Mouse (Mus musculus) intestine, embryonic 15.5 days (tissue): ENCODE measurements around the gene Agps. TPM values are rescaled to one million over a fixed set of nuclear protein-coding genes. Genes with fewer than 3 reads are reported as not detected.

Experiments used
- ATAC-seq: fragments of 200-750 bp; cut with Nextera tagmentation; 2 replicates; pipeline ENCODE4 v1.8.0; 2017; ENCODE audit warnings: moderate TSS enrichment, moderate library complexity
- H3K27ac ChIP-seq: fragments of 300-500 bp; sonication (generic); 2 replicates; pipeline ENCODE4 v1.5.1; 2015; ENCODE audit warnings: mild to moderate bottlenecking, inconsistent platforms
- H3K27me3 ChIP-seq: fragments of 300-500 bp; sonication (generic); replicated peaks from 2 replicates; pipeline ENCODE4 v1.6.1; 2015; ENCODE audit warnings: inconsistent platforms
- H3K36me3 ChIP-seq: fragments of 300-500 bp; sonication (generic); 2 replicates; pipeline ENCODE4 v1.6.1; 2015; ENCODE audit warnings: inconsistent platforms
- H3K4me1 ChIP-seq: fragments of 300-500 bp; sonication (generic); replicated peaks from 2 replicates; pipeline ENCODE4 v1.6.1; 2015; ENCODE audit warnings: inconsistent platforms
- H3K4me2 ChIP-seq: fragments of 300-500 bp; sonication (generic); replicated peaks from 2 replicates; pipeline ENCODE4 v1.6.1; 2015; ENCODE audit warnings: mild to moderate bottlenecking, inconsistent platforms
- H3K4me3 ChIP-seq: fragments of 300-500 bp; sonication (generic); replicated peaks from 2 replicates; pipeline ENCODE4 v1.5.1; 2015; ENCODE audit warnings: inconsistent platforms
- H3K9ac ChIP-seq: fragments of 300-500 bp; sonication (generic); 2 replicates; pipeline ENCODE4 v1.6.1; 2015; ENCODE audit warnings: inconsistent platforms
- H3K9me3 ChIP-seq: fragments of 300-500 bp; sonication (generic); 2 replicates; pipeline ENCODE4 v1.6.1; 2016; ENCODE audit warnings: inconsistent platforms
- WGBS: fragments of 180-500 bp; shearing (Covaris S2); methylation state at CpG from one replicate; pipeline ENCODE4 v1.1.7; 2015; 5-methylcytosine and 5-hydroxymethylcytosine counted together
- polyA plus RNA-seq: library from polyadenylated mRNA; unstranded; fragments of >200 nt; fragmentation: Nextera tagmentation; extraction: Ambion mirVana; gene quantifications from 2 replicates; pipeline ENCODE4 v1.2.1, GENCODE M21; 2015

Agps gene
- 29.3 and 32.9 TPM in 2 replicates for polyA plus RNA-seq

- no peaks in the 10 kb centered on the region for H3K9me3 ChIP-seq
- ATAC-seq, result peak; percentile 97
- peaks cover 19% of the 10 kb centered on the region; the same call in 1 of the 2 replicates for H3K4me1 ChIP-seq
- peak within 1 kb of the TSS; percentile 88 for H3K4me3 ChIP-seq
- H3K36me3 ChIP-seq, result no peaks in the 10 kb centered on the region
- no peaks in the 10 kb centered on the region for H3K27me3 ChIP-seq
- peak within 1 kb of the TSS; percentile 87 for H3K9ac ChIP-seq
- under 1% methylated on average over 64 of the region's 86 CpGs for WGBS
- H3K27ac ChIP-seq, result peak within 1 kb of the TSS; percentile 86
- peak within 1 kb of the TSS; percentile 78 for H3K4me2 ChIP-seq
Measured at GRCm38 (mm10) chr2:75831881-75832633, at the start of gene Agps. Gene Agps, plus strand, starts transcription at chr2:75832177.

- Histone ChIP-seq H3K9me3 (no peaks in the 10 kb centered on the region), H3K27me3 (no peaks in the 10 kb centered on the region), H3K4me3 (no peak overlapping the region), H3K4me1 (0 out of 2 replicates have a peak, but pooled peaks cover 2% of the 10 kb centered on the region), H3K9ac (no peak overlapping the region), H3K4me2 (no peak overlapping the region), H3K36me3 (no peaks in the 10 kb centered on the region), H3K27ac (no peak overlapping the region)
- no peak for ATAC-seq
- 21% methylated on average over 6 of the region's 6 CpGs for WGBS
Measured at GRCm38 (mm10) chr2:75786075-75786474, 45.9 kb upstream of the Agps start.

GRCm38 (mm10) chr2:75788511-75788910 is 43.5 kb upstream of the Agps start:
- no peak overlapping the region for H3K4me2 ChIP-seq
- H3K9ac ChIP-seq, result no peak overlapping the region
- WGBS, result 71% methylated on average over 3 of the region's 3 CpGs
- H3K4me1 ChIP-seq, result no peaks in the 10 kb centered on the region
- no peak overlapping the region for H3K27ac ChIP-seq
- no peaks in the 10 kb centered on the region for H3K27me3 ChIP-seq
- no peaks in the 10 kb centered on the region for H3K36me3 ChIP-seq
- no peak overlapping the region for H3K4me3 ChIP-seq
- H3K9me3 ChIP-seq, result no peaks in the 10 kb centered on the region
- no peak for ATAC-seq

- 42% methylated on average over 14 of the region's 14 CpGs for WGBS
- H3K9ac ChIP-seq, result no peak overlapping the region
- no peaks in the 10 kb centered on the region for H3K36me3 ChIP-seq
- no peak overlapping the region for H3K4me2 ChIP-seq
- H3K27ac ChIP-seq, result no peak overlapping the region
- H3K4me1 ChIP-seq, result no peaks in the 10 kb centered on the region
- no peak overlapping the region for H3K4me3 ChIP-seq
- H3K27me3 ChIP-seq, result no peaks in the 10 kb centered on the region
- no peaks in the 10 kb centered on the region for H3K9me3 ChIP-seq
- ATAC-seq, result no peak
Measured at GRCm38 (mm10) chr2:75789959-75790523, 41.9 kb upstream of the Agps start.

- no peaks in the 10 kb centered on the region for H3K27me3 ChIP-seq
- H3K4me3 ChIP-seq, result no peak overlapping the region
- H3K9ac ChIP-seq, result no peak overlapping the region
- H3K36me3 ChIP-seq, result no peaks in the 10 kb centered on the region
- H3K4me2 ChIP-seq, result no peak overlapping the region
- H3K27ac ChIP-seq, result no peak overlapping the region
- H3K9me3 ChIP-seq, result no peaks in the 10 kb centered on the region
- WGBS, result 79% methylated on average over 18 of the region's 18 CpGs
- no peak for ATAC-seq
- H3K4me1 ChIP-seq, result no peaks in the 10 kb centered on the region
Measured at GRCm38 (mm10) chr2:75791561-75792308, 40.2 kb upstream of the Agps start.

GRCm38 (mm10) chr2:75792377-75793203 is 39.4 kb upstream of the Agps start:
- WGBS, result 56% methylated on average over 12 of the region's 12 CpGs
- Histone ChIP-seq H3K36me3 (no peaks in the 10 kb centered on the region), H3K4me3 (no peak overlapping the region), H3K9ac (no peak overlapping the region), H3K27ac (no peak overlapping the region), H3K9me3 (no peaks in the 10 kb centered on the region), H3K27me3 (no peaks in the 10 kb centered on the region), H3K4me2 (no peak overlapping the region), H3K4me1 (no peaks in the 10 kb centered on the region)
- ATAC-seq, result peak; percentile 47; the same call in 1 of the 2 replicates

- H3K4me1 ChIP-seq, result no peaks in the 10 kb centered on the region
- 76% methylated on average over 2 of the region's 2 CpGs for WGBS
- H3K4me3 ChIP-seq, result no peak overlapping the region
- H3K27me3 ChIP-seq, result no peaks in the 10 kb centered on the region
- H3K9me3 ChIP-seq, result no peaks in the 10 kb centered on the region
- H3K36me3 ChIP-seq, result no peaks in the 10 kb centered on the region
- no peak for ATAC-seq
- H3K27ac ChIP-seq, result no peak overlapping the region
- H3K4me2 ChIP-seq, result no peak overlapping the region
- H3K9ac ChIP-seq, result no peak overlapping the region
Measured at GRCm38 (mm10) chr2:75796181-75796580, 35.8 kb upstream of the Agps start.

GRCm38 (mm10) chr2:75798434-75798970 is 33.5 kb upstream of the Agps start:
- H3K9ac ChIP-seq, result no peak overlapping the region
- no peak for ATAC-seq
- H3K27ac ChIP-seq, result no peak overlapping the region
- no peak overlapping the region for H3K4me3 ChIP-seq
- H3K9me3 ChIP-seq, result no peaks in the 10 kb centered on the region
- no peaks in the 10 kb centered on the region for H3K4me1 ChIP-seq
- no peaks in the 10 kb centered on the region for H3K36me3 ChIP-seq
- no peaks in the 10 kb centered on the region for H3K27me3 ChIP-seq
- H3K4me2 ChIP-seq, result no peak overlapping the region
- WGBS, result 60% methylated on average over 4 of the region's 4 CpGs

GRCm38 (mm10) chr2:75805767-75806166 is 26.2 kb upstream of the Agps start:
- no peak overlapping the region for H3K9ac ChIP-seq
- H3K4me3 ChIP-seq, result no peak overlapping the region
- no peaks in the 10 kb centered on the region for H3K4me1 ChIP-seq
- 93% methylated on average over 6 of the region's 6 CpGs for WGBS
- H3K27me3 ChIP-seq, result no peaks in the 10 kb centered on the region
- no peak overlapping the region for H3K4me2 ChIP-seq
- no peak for ATAC-seq
- no peaks in the 10 kb centered on the region for H3K36me3 ChIP-seq
- no peak overlapping the region for H3K27ac ChIP-seq
- H3K9me3 ChIP-seq, result no peaks in the 10 kb centered on the region

- no peak overlapping the region for H3K9ac ChIP-seq
- no peak overlapping the region for H3K4me2 ChIP-seq
- no peaks in the 10 kb centered on the region for H3K27me3 ChIP-seq
- H3K4me1 ChIP-seq, result no peaks in the 10 kb centered on the region
- H3K4me3 ChIP-seq, result no peak overlapping the region
- H3K9me3 ChIP-seq, result no peaks in the 10 kb centered on the region
- WGBS, result 93% methylated on average over 3 of the region's 3 CpGs
- ATAC-seq, result no peak
- H3K36me3 ChIP-seq, result no peaks in the 10 kb centered on the region
- no peak overlapping the region for H3K27ac ChIP-seq
Measured at GRCm38 (mm10) chr2:75806891-75807290, 25.1 kb upstream of the Agps start.

- Histone ChIP-seq H3K27ac (no peak overlapping the region), H3K9ac (no peak overlapping the region), H3K4me2 (no peak overlapping the region), H3K27me3 (no peaks in the 10 kb centered on the region), H3K36me3 (no peaks in the 10 kb centered on the region), H3K4me1 (no peaks in the 10 kb centered on the region), H3K4me3 (no peak overlapping the region), H3K9me3 (no peaks in the 10 kb centered on the region)
- no peak for ATAC-seq
- WGBS, result 95% methylated on average over 5 of the region's 5 CpGs
Measured at GRCm38 (mm10) chr2:75807460-75807859, 24.5 kb upstream of the Agps start.
